Mouse (Mus musculus) left cerebral cortex, postnatal 25 days (tissue): ENCODE measurements at regions not wholly inside any gene's neighbourhood (a gene's known extent, or its start where the extent isn't known, plus 50 kb on each side); places are given as distances from the start of the nearest gene placed in this dataset.

Experiments
- DNase-seq, 2 experiments: peaks; one replicate each; pipeline ENCODE4 v3.0.0; 2022; ENCODE audit warnings: low spot score in 2 of 2, mixed read lengths in 1 of 2
- intact Hi-C: fragments of 180-260 bp; cut with DNase I; formaldehyde crosslinking; loops from one replicate; pipeline ENCODE4 v1.15.1; 2025

DNA sequence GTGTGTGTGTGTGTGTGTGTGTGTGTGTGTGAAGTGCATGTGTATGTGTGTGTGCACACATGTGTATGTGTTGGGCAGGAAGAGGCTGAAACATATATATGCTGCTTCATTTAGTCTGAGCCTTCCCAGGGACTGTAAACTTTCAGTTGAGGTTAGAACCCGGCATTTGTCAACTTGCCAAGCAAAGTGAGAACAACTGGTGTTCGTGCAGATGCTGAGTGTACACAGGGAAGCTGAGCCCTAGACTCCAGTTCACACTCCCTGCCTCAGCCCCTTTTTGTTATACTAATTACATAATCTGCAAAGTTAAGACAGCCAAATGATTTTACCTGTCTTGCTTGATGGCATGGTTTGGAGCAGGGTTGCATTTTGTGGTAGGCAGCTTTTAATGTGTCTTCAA, 87.7 kb upstream of the Pkn2 start:
- no peak for DNase-seq
- intact Hi-C loops, result no loop called here

DNA sequence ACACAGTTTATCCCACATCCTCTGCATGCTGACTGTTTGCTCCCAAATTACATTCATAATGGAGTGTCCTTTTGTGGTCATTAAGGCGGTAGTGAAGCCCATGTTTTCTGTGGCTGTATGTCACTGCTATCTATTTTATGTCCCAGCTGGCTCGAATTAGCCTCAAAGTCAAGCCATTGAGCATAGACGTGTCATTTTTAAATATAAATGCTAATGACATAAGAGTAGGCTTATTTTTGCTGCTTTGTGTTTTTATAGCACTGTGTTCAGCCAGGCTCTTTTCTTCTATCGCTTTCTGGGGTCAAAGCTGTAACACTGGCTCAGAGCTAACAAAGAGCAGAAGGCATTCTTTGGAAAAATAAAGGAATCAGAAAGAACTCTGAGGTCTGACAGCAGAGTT, 83.8 kb upstream of the Pkn2 start:
- no peak for DNase-seq

DNA sequence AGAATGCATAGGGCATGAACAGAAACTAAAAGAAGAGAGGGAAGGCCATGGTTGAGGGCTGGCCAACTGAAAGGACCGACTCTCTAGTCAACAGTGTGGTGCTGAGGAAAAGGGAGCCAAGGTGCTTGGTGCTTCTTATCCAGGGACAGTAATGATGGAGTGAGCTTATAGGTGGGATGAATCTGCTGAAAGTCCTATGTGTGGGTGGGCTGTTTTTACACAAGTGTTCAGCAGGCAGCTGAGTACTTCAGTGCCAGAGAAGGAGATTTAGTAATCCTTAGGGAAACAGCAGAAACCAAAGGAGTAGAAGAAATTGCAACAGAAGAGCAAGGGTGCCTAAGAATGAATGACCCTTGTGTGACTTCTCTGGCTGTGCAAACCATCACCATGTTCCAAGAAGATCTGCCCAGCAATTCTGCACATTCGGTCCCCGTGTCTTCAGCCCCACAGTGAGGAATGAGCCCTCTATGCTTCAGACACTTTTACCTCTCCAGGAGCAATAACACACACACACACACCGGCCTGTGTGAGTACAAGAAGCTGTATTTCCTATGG, 82.1 kb upstream of the Pkn2 start:
- peak in 1 of 2 experiments; percentile 28 for DNase-seq
- intact Hi-C loops, result no loop called here

More for the DNA sequence above, 83.8 kb upstream of the Pkn2 start:
- intact Hi-C loops, result no loop called here

DNA sequence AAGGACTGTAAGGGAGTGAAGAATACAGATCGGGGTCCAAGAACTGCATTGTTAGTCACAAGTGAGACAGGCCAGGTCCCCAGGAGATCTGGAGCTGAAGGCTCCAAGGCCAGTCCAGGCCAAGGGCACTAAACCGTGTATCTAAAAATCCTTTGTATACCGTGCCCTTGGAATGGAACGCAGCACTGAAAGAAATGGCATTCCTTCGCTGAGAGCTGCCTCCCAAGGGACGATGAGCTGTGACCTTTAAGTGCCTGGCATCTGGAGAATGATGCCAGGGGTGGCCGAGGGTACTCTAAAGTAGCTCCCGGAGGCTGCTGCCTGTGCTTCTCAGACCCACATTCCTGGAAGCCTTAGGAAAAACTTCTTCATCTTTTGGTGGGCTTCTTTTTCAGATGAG, 76.0 kb upstream of the Pkn2 start:
- no peak for DNase-seq
- intact Hi-C loops, result no loop called here

DNA sequence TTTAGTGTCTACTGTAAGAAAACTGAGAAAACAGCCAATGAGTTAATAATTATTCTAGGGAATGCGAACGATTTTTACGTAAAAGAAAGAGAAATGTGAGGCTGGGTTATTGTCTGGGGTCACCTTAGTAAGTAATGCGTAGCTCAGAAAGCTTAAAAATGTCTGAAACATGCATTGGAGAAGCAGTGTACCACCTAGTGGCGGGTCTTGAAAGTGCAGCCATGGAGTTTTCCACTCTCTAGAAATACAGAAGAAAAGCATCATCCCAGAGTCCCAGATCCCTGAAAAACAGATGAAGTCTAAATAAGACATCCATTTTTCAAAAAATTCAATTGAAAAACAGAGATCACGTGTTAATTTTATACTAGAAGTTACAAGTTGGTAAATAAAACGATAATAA, 67.0 kb upstream of the Pkn2 start:
- peak; percentile 49 to 68 for DNase-seq
- intact Hi-C loops, result no loop called here

DNA sequence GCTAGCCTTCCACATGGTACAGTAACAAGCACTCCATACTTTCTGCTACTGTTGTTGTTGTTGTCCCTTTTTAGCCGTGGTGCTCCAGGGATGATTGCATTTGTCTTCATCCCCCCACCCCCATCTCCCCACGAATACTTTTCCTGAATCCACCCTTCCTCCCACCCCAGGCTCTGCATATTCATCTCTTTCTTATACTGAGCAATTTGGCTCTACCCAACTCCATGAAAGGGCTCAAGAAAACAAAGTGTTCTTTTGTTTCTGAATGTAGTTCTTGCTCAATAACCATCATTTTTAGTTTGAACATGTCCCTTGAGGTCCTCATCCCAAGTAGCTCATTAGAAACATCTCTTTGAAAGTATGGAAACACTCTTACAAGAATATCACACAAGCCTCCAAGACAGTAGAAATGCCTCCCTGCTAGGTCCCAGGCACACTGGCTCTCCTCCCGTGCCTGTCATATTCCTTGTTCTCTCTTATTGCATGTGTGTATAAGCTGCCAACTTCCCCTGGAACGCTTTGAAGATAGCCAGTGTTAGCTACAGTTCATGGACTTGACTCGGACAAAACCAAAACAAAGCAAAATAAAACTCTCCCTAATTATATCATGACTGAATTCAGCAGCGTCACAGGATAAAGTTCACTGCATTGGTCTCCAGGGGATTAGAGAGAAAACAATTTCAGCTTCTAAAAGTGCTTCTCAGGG, 59.7 kb upstream of the Pkn2 start:
- DNase-seq, result no peak
- intact Hi-C loops, result no loop called here

DNA sequence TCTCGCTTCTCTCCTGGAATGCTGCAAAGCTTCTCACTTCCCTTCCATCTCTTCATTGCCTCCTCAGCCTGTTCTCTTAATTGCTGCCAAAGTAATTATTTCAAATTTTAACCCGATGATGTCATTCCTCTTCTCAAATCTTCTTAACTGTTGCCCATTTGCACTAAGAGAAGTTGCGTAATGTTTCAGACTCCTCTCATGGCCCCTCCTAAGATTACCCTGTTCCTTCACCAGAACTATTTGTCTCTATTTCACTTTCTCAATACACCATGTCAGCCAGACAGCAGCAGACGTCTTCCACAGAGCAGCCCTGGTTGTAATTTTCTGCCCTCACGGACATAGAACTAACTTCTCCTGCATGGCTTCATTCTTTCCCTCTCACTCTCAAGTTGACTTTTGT, 59.1 kb upstream of the Pkn2 start:
- intact Hi-C loops, result no loop called here
- DNase-seq, result no peak

DNA sequence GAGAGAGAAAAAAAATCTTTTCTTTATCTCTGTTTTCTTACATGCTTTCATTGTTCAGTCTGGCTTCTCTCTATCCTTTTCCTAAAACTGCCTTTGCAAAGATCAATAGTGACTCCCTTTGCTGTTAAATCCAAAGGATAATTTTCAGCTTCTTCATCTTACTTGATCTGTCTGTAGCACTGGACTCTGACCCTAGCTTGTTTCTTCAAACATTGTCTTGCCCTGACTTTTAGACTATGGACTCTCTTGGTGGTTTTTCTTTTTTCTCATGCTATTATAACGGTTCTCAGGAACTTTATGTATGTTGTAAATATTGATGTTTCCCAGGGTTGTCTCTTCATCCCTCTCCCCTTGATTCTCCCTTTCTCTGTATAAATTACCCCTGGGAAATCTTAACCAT, 58.0 kb upstream of the Pkn2 start:
- intact Hi-C loops, result no loop called here
- no peak for DNase-seq

DNA sequence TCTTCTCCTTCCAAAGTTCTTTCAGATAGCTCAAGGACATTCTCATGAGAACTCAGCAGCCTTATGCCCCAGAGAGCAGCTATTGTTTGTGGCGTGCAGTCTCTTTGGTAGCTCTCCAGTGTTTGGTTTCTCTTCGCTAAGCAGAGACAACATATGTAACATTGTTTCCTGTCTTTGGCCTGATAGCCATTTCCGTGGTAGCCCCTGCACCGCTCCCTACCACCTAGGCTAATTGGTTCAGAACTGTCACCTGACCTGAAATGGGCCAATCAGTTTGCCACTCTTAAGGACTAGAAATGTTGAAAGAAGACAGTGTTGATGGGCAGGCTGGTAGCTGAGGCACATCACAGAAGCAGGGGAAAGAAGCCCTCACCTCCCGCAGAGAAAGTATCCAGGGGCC, 54.1 kb upstream of the Pkn2 start:
- DNase-seq, result no peak
- intact Hi-C loops, result no loop called here

DNA sequence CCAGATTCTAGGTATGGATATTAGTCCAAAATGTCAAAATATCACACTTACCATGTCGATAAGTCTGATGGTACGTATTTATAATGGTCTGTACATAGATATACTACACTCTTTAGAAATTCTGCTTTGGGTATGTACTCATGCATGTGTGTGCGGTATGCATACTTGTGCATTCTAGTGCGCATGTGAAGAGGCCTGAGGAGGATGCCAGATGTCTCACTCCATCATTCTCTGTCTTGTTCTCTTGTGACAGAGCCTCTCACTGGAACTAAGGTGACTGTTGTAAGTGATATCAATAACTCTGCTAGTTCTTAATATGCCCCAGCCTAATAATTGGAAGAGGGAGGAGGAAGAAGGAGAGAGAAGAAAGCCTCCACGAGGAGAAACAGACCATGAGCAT, 52.5 kb upstream of the Pkn2 start:
- intact Hi-C loops, result no loop called here
- no peak for DNase-seq

DNA sequence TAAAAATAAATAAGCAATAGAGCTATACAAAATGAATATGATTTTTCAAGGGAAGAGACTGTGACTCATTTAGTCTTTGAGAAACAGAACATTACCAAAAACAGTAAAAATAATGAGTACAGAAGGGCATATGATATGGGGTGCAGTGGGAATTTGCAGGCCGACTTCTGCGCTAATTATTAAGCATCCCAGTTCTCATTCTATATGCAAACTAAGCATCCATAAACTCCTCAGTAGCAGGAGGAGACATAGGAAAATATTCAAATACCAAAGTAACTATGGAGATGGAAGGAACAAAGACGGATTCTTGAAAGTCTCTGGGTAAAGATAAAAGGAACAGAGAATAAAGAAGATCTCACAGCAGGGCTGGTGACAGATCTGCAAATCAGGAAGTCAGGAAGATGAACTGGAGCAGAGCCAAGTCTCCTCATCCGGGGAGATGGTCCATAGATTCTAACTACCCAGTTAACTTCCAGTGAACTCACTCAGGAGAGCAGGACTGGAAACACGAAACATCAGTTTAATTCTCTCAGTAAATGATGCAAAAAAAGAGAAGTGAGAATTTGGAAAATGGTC, 52.0 kb upstream of the Pkn2 start:
- no peak for DNase-seq
- intact Hi-C loops, result no loop called here
